Mouse (Mus musculus): Measurements from ENCODE around the gene 4933427D14Rik. TPM values are rescaled to one million over a fixed set of nuclear protein-coding genes. Genes with fewer than 3 reads are reported as not detected.

The 4933427D14Rik gene
- polyA plus RNA-seq, 1 experiment from 2014 or later = 17.1 TPM

- Histone ChIP-seq H3K9ac (peak within 1 kb of the TSS; percentile 92), H3K4me2 (replicated peaks) (peak within 1 kb of the TSS; percentile 77), H3K27ac (peak within 1 kb of the TSS; percentile 76), H3K36me3 (replicated peaks; ENCODE audit: control insufficient read depth, insufficient read depth) (peaks cover 36% of the 10 kb centered on the region), H3K9me3 (ENCODE audit: control insufficient read depth, low read length) (no peaks in the 10 kb centered on the region), H3K4me3 (replicated peaks; ENCODE audit: low read length) (peak within 1 kb of the TSS; percentile 91), H3K4me1 (replicated peaks; ENCODE audit: control insufficient read depth, insufficient read depth, low read length) (peaks cover 14% of the 10 kb centered on the region), H3K27me3 (ENCODE audit: control insufficient read depth, insufficient read depth, low read length) (no peaks in the 10 kb centered on the region)
- peak; percentile 52 for ATAC-seq (ENCODE audit: low FRiP score)
- DNase-seq (ENCODE audit: low spot score) = no peak
- WGBS = 1% methylated on average over 43 of the region's 43 CpGs
Measured at GRCm38 (mm10) chr11:72206341-72207203, 687 bp downstream of the 4933427D14Rik start, which contains the start of gene Gm43951. Gene Gm43951 (minus strand): TSS chr11:72206840.

GRCm38 (mm10) chr11:72205256-72205655 is 2.0 kb downstream of the 4933427D14Rik start:
- no peak for ATAC-seq (ENCODE audit: low FRiP score)
- H3K4me2 ChIP-seq (replicated peaks) = peak overlapping the region; percentile 77
- peak overlapping the region; percentile 91; the same call in 1 of the 2 replicates for H3K4me3 ChIP-seq (replicated peaks; ENCODE audit: low read length)
- DNase-seq (ENCODE audit: low spot score) = no peak
- no peaks in the 10 kb centered on the region for H3K9me3 ChIP-seq (ENCODE audit: control insufficient read depth, low read length)
- whole genome bisulfite sequencing = 89% methylated on average over 6 of the region's 6 CpGs
- H3K4me1 ChIP-seq (replicated peaks; ENCODE audit: control insufficient read depth, insufficient read depth, low read length) = peaks cover 14% of the 10 kb centered on the region
- H3K36me3 ChIP-seq (replicated peaks; ENCODE audit: control insufficient read depth, insufficient read depth) = peaks cover 36% of the 10 kb centered on the region
- H3K27ac ChIP-seq = no peak overlapping the region
- peak overlapping the region; percentile 92 for H3K9ac ChIP-seq
- H3K27me3 ChIP-seq (ENCODE audit: control insufficient read depth, insufficient read depth, low read length) = no peaks in the 10 kb centered on the region

GRCm38 (mm10) chr11:72203440-72203839 is 3.8 kb downstream of the 4933427D14Rik start:
- Histone ChIP-seq H3K27ac (no peak overlapping the region), H3K36me3 (replicated peaks; ENCODE audit: control insufficient read depth, insufficient read depth) (peaks cover 37% of the 10 kb centered on the region), H3K9ac (no peak overlapping the region), H3K4me3 (replicated peaks; ENCODE audit: low read length) (no peak overlapping the region), H3K27me3 (ENCODE audit: control insufficient read depth, insufficient read depth, low read length) (no peaks in the 10 kb centered on the region), H3K9me3 (ENCODE audit: control insufficient read depth, low read length) (no peaks in the 10 kb centered on the region), H3K4me2 (replicated peaks) (no peak overlapping the region), H3K4me1 (replicated peaks; ENCODE audit: control insufficient read depth, insufficient read depth, low read length) (peaks cover 14% of the 10 kb centered on the region)
- WGBS = 56% methylated on average over 1 of the region's 1 CpGs
- ATAC-seq (ENCODE audit: low FRiP score) (no peak), DNase-seq (ENCODE audit: low spot score) (no peak)

- no peaks in the 10 kb centered on the region for H3K9me3 ChIP-seq (ENCODE audit: control insufficient read depth, low read length)
- no peak overlapping the region for H3K4me3 ChIP-seq (replicated peaks; ENCODE audit: low read length)
- no peaks in the 10 kb centered on the region for H3K27me3 ChIP-seq (ENCODE audit: control insufficient read depth, insufficient read depth, low read length)
- no peak overlapping the region for H3K9ac ChIP-seq
- no peak overlapping the region for H3K4me2 ChIP-seq (replicated peaks)
- H3K27ac ChIP-seq = no peak overlapping the region
- WGBS = 94% methylated on average over 8 of the region's 8 CpGs
- DNase-seq (ENCODE audit: low spot score) = no peak
- no peak for ATAC-seq (ENCODE audit: low FRiP score)
- H3K36me3 ChIP-seq (replicated peaks; ENCODE audit: control insufficient read depth, insufficient read depth) = peaks cover 76% of the 10 kb centered on the region
- H3K4me1 ChIP-seq (replicated peaks; ENCODE audit: control insufficient read depth, insufficient read depth, low read length) = no peaks in the 10 kb centered on the region
Measured at GRCm38 (mm10) chr11:72196506-72196905, 10.8 kb downstream of the 4933427D14Rik start.

- WGBS = 98% methylated on average over 2 of the region's 2 CpGs
- H3K4me1 ChIP-seq (replicated peaks; ENCODE audit: control insufficient read depth, insufficient read depth, low read length) = no peaks in the 10 kb centered on the region
- no peaks in the 10 kb centered on the region for H3K27me3 ChIP-seq (ENCODE audit: control insufficient read depth, insufficient read depth, low read length)
- DNase-seq (ENCODE audit: low spot score) = no peak
- H3K4me2 ChIP-seq (replicated peaks) = no peak overlapping the region
- H3K36me3 ChIP-seq (replicated peaks; ENCODE audit: control insufficient read depth, insufficient read depth) = peaks cover 76% of the 10 kb centered on the region
- no peak overlapping the region for H3K27ac ChIP-seq
- H3K9me3 ChIP-seq (ENCODE audit: control insufficient read depth, low read length) = no peaks in the 10 kb centered on the region
- ATAC-seq (ENCODE audit: low FRiP score) = no peak
- H3K4me3 ChIP-seq (replicated peaks; ENCODE audit: low read length) = no peak overlapping the region
- H3K9ac ChIP-seq = no peak overlapping the region
Measured at GRCm38 (mm10) chr11:72194259-72194658, 13.0 kb downstream of the 4933427D14Rik start.

GRCm38 (mm10) chr11:72190857-72191256 is 16.4 kb downstream of the 4933427D14Rik start:
- no peak overlapping the region for H3K4me2 ChIP-seq (replicated peaks)
- H3K9me3 ChIP-seq (ENCODE audit: control insufficient read depth, low read length) = no peaks in the 10 kb centered on the region
- no peak overlapping the region for H3K9ac ChIP-seq
- no peaks in the 10 kb centered on the region for H3K27me3 ChIP-seq (ENCODE audit: control insufficient read depth, insufficient read depth, low read length)
- H3K4me1 ChIP-seq (replicated peaks; ENCODE audit: control insufficient read depth, insufficient read depth, low read length) = no peaks in the 10 kb centered on the region
- no peak overlapping the region for H3K27ac ChIP-seq
- WGBS = 81% methylated on average over 1 of the region's 1 CpGs
- ATAC-seq (ENCODE audit: low FRiP score) (no peak), DNase-seq (ENCODE audit: low spot score) (no peak)
- no peak overlapping the region for H3K4me3 ChIP-seq (replicated peaks; ENCODE audit: low read length)
- H3K36me3 ChIP-seq (replicated peaks; ENCODE audit: control insufficient read depth, insufficient read depth) = peaks cover 78% of the 10 kb centered on the region

GRCm38 (mm10) chr11:72184252-72184651 is 23.0 kb downstream of the 4933427D14Rik start:
- peaks cover 68% of the 10 kb centered on the region for H3K36me3 ChIP-seq (replicated peaks; ENCODE audit: control insufficient read depth, insufficient read depth)
- no peak overlapping the region for H3K4me2 ChIP-seq (replicated peaks)
- DNase-seq (ENCODE audit: low spot score) = no peak

GRCm38 (mm10) chr11:72181136-72181535 is 26.1 kb downstream of the 4933427D14Rik start:
- Histone ChIP-seq H3K27ac (no peak overlapping the region), H3K4me1 (replicated peaks; ENCODE audit: control insufficient read depth, insufficient read depth, low read length) (no peaks in the 10 kb centered on the region), H3K4me3 (replicated peaks; ENCODE audit: low read length) (no peak overlapping the region), H3K9ac (no peak overlapping the region), H3K4me2 (replicated peaks) (no peak overlapping the region), H3K36me3 (replicated peaks; ENCODE audit: control insufficient read depth, insufficient read depth) (peaks cover 70% of the 10 kb centered on the region), H3K27me3 (ENCODE audit: control insufficient read depth, insufficient read depth, low read length) (no peaks in the 10 kb centered on the region), H3K9me3 (ENCODE audit: control insufficient read depth, low read length) (no peaks in the 10 kb centered on the region)
- DNase-seq (ENCODE audit: low spot score) = no peak
- 98% methylated on average over 4 of the region's 4 CpGs for WGBS
- ATAC-seq (ENCODE audit: low FRiP score) = no peak

More at GRCm38 (mm10) chr11:72184252-72184651, 23.0 kb downstream of the 4933427D14Rik start:
- H3K4me3 ChIP-seq (replicated peaks; ENCODE audit: low read length) = no peak overlapping the region
- no peak overlapping the region for H3K9ac ChIP-seq
- H3K4me1 ChIP-seq (replicated peaks; ENCODE audit: control insufficient read depth, insufficient read depth, low read length) = no peaks in the 10 kb centered on the region
- no peak for ATAC-seq (ENCODE audit: low FRiP score)
- H3K27me3 ChIP-seq (ENCODE audit: control insufficient read depth, insufficient read depth, low read length) = no peaks in the 10 kb centered on the region
- 89% methylated on average over 4 of the region's 4 CpGs for WGBS
- no peaks in the 10 kb centered on the region for H3K9me3 ChIP-seq (ENCODE audit: control insufficient read depth, low read length)
- H3K27ac ChIP-seq = no peak overlapping the region

- no peak for ATAC-seq (ENCODE audit: low FRiP score)
- Histone ChIP-seq H3K4me3 (replicated peaks; ENCODE audit: low read length) (no peak overlapping the region), H3K27ac (no peak overlapping the region), H3K36me3 (replicated peaks; ENCODE audit: control insufficient read depth, insufficient read depth) (peaks cover 72% of the 10 kb centered on the region), H3K4me1 (replicated peaks; ENCODE audit: control insufficient read depth, insufficient read depth, low read length) (no peaks in the 10 kb centered on the region), H3K4me2 (replicated peaks) (no peak overlapping the region), H3K9me3 (ENCODE audit: control insufficient read depth, low read length) (no peaks in the 10 kb centered on the region), H3K27me3 (ENCODE audit: control insufficient read depth, insufficient read depth, low read length) (no peaks in the 10 kb centered on the region), H3K9ac (no peak overlapping the region)
- WGBS = 92% methylated on average over 5 of the region's 5 CpGs
- DNase-seq (ENCODE audit: low spot score) = no peak
Measured at GRCm38 (mm10) chr11:72180556-72180955, 26.7 kb downstream of the 4933427D14Rik start.
